Mouse (Mus musculus) small intestine, adult 2 months (tissue): Measurements from ENCODE around the gene Pdlim4.

ENCODE experiments used
- CTCF ChIP-seq: fragments of 200-500 bp; IDR thresholded peaks from 2 replicates; pipeline ENCODE4 v1.5.1; 2012; ENCODE audit warnings: low read depth, mild to moderate bottlenecking, control low read depth, inconsistent platforms, low read length, moderate library complexity, mixed read lengths; ENCODE audit not compliant: insufficient replicate concordance, insufficient read length; ENCODE audit errors: extremely low read depth
- POLR2A ChIP-seq: fragments of 200-500 bp; IDR thresholded peaks from 2 replicates; pipeline ENCODE4 v1.6.1; 2012; ENCODE audit warnings: low read depth, mild to moderate bottlenecking, control low read depth, inconsistent platforms, low read length, moderate library complexity

DNA sequence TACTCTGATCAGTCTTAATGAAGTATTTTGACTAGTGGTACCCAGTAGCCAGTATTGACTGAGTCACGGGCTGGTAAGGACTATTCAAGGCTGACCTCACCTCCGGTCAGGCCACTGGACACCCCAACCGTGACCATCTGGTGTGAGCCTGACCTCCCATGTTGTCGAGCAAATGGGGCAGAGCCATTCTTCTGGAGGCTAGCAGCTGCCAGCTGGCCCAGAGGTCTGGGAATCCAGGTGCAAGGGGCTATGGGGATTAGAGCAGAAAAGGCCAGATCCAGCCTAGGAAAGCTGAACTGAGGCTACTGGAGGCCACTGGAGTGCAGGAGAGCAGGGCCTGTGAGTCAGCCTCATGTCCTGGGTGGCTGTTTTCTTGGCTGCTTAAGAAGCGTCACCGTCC lies 6.5 kb upstream of the Pdlim4 start:
- TF ChIP-seq POLR2A = no peak
- no peak for TF ChIP-seq CTCF
